Mouse (Mus musculus) pancreas, adult 10 weeks (tissue): ENCODE results near the gene Plcb1. TPM values are rescaled to one million over a fixed set of nuclear protein-coding genes. Genes with fewer than 3 reads are reported as not detected.

Experiments used
- polyA plus RNA-seq: library from polyadenylated mRNA; stranded (reverse); fragments of 350-450 nt; fragmentation: Illumina TruSeq; extraction: RNeasy Lipid Tissue Mini Kit (QIAGEN cat#74804); gene quantifications from one replicate; pipeline ENCODE4 v1.2.3, GENCODE M21; 2015; ENCODE audit warnings: low read depth, low replicate concordance; ENCODE audit not compliant: insufficient read depth

Plcb1 gene
- polyA plus RNA-seq: 3.6 TPM

GRCm38 (mm10) chr2:134785970-134786855, at the start of gene Plcb1:
Gene Plcb1, plus strand, starts transcription at chr2:134786067.

Other genes with a start within 250 kb of the Plcb1 start
- not detected for gene Hao1, start 231.7 kb upstream of the Plcb1 start, polyA plus RNA-seq
- gene Tmx4, start 141.9 kb upstream of the Plcb1 start, polyA plus RNA-seq: 4.9 TPM